8 mouse cellular contexts compared by ENCODE assay signal in genomic region chr15:37006475-37007164, GRCm38 (mm10). TPM values are rescaled to one million over a fixed set of nuclear protein-coding genes. Genes with fewer than 3 reads are reported as not detected.
A peak's percentile ranks its signal among the peaks of the same experiment; 100 is the strongest.
DNase-seq lines count a peak whose midpoint lies in the region; ATAC-seq and TF ChIP-seq lines count a peak whose summit lies in the region.

No protein-coding gene starts in this region.

- H3K36me3 ChIP-seq in kidney, embryonic 14.5 days (ENCODE audit: control insufficient read depth, insufficient read depth, low read length) = peaks cover 18% of the 10 kb centered on the region
- H3K36me3 ChIP-seq in intestine, postnatal 0 days (ENCODE audit: control insufficient read depth, insufficient read depth) = peaks cover 14% of the 10 kb centered on the region

- DNase-seq in kidney, adult 18-20 months = no peak
- DNase-seq in forelimb bud, embryonic 11.5 days (ENCODE audit: low read depth, low spot score) = peak; percentile 25
- peak; percentile 63 for DNase-seq in lung, postnatal 25 days (ENCODE audit: low spot score)
- peak; percentile 33 for DNase-seq in retina, postnatal 1 day
- DNase-seq in right cerebral cortex, postnatal 36 days (ENCODE audit: low spot score in 2 of 2) = no peak

- no peak for TF ChIP-seq CTCF in bone marrow macrophage, adult 2 months (IDR thresholded peaks at IDR 0.05; ENCODE audit: low read depth, low read length)
- TF ChIP-seq CTCF in intestine, postnatal 0 days (IDR thresholded peaks at IDR 0.05; ENCODE audit: low read depth) = no peak

- no peaks in the 10 kb centered on the region for H3K27me3 ChIP-seq in kidney, embryonic 14.5 days (ENCODE audit: control insufficient read depth, insufficient read depth, low read length)
- H3K27me3 ChIP-seq in intestine, postnatal 0 days (replicated peaks; ENCODE audit: control insufficient read depth, insufficient read depth, low read length) = no peaks in the 10 kb centered on the region

- peak overlapping the region; percentile 54 for H3K4me2 ChIP-seq in kidney, embryonic 14.5 days (replicated peaks; ENCODE audit: low read depth, low read length)
- H3K4me2 ChIP-seq in intestine, postnatal 0 days (replicated peaks; ENCODE audit: low read depth) = peak overlapping the region; percentile 80

- WGBS in kidney, embryonic 14.5 days = under 1% methylated on average over 41 of the region's 48 CpGs
- WGBS in intestine, postnatal 0 days = under 1% methylated on average over 47 of the region's 48 CpGs

- H3K9ac ChIP-seq in kidney, embryonic 14.5 days (ENCODE audit: low read depth, low read length) = peak overlapping the region; percentile 96
- H3K9ac ChIP-seq in intestine, postnatal 0 days (ENCODE audit: low read depth, low read length) = peak overlapping the region; percentile 96

- peak; percentile 44; the same call in 1 of the 2 replicates for ATAC-seq in kidney, embryonic 14.5 days (ENCODE audit: low FRiP score, low TSS enrichment)
- ATAC-seq in intestine, postnatal 0 days = peak; percentile 60

- H3K27ac ChIP-seq in kidney, embryonic 14.5 days (ENCODE audit: low read depth, low read length) = peak overlapping the region; percentile 95
- peak overlapping the region; percentile 97 for H3K27ac ChIP-seq in bone marrow macrophage, adult 2 months (ENCODE audit: insufficient read depth, low read depth, low read length)
- H3K27ac ChIP-seq in intestine, postnatal 0 days (ENCODE audit: low read depth, low read length) = peak overlapping the region; percentile 99

- H3K4me3 ChIP-seq in kidney, embryonic 14.5 days (ENCODE audit: low read length) = peak overlapping the region; percentile 86
- H3K4me3 ChIP-seq in bone marrow macrophage, adult 2 months (ENCODE audit: insufficient read depth, low read length) = peak overlapping the region; percentile 93
- H3K4me3 ChIP-seq in intestine, postnatal 0 days (ENCODE audit: low read depth, low read length) = peak overlapping the region; percentile 95

- H3K9me3 ChIP-seq in kidney, embryonic 14.5 days (ENCODE audit: control insufficient read depth, low read length) = no peaks in the 10 kb centered on the region
- H3K9me3 ChIP-seq in intestine, postnatal 0 days (ENCODE audit: control insufficient read depth) = no peaks in the 10 kb centered on the region

- peaks cover 13% of the 10 kb centered on the region for H3K4me1 ChIP-seq in kidney, embryonic 14.5 days (ENCODE audit: control insufficient read depth, insufficient read depth, low read length)
- H3K4me1 ChIP-seq in bone marrow macrophage, adult 2 months (ENCODE audit: control insufficient read depth, insufficient read depth, low read length) = peaks cover 18% of the 10 kb centered on the region
- no peaks in the 10 kb centered on the region for H3K4me1 ChIP-seq in intestine, postnatal 0 days (replicated peaks; ENCODE audit: control insufficient read depth, insufficient read depth, low read length)

- no peak for TF ChIP-seq POLR2A in bone marrow macrophage, adult 2 months (IDR thresholded peaks at IDR 0.05; ENCODE audit: borderline replicate concordance, low read depth, low read length)

RNA-seq across cellular contexts. Expression of gene Zfp706, which starts 1.0 kb away (rescaled TPM):
- polyA plus RNA-seq in kidney, embryonic 14.5 days (2014; fragmentation: Nextera tagmentation; extraction: Ambion mirVana) = 344 and 424 TPM in 2 replicates
- polyA plus RNA-seq in bone marrow macrophage, adult 2 months (2012; ENCODE audit: insufficient read depth, insufficient read length, missing spikeins) = 176 and 194 TPM in 2 replicates
- 609 and 618 TPM in 2 replicates for polyA plus RNA-seq in intestine, postnatal 0 days (2015; fragmentation: Nextera tagmentation; extraction: Ambion mirVana)

Comparison
In these comparisons a context has a peak if more than half of its experiments do, and no peak if none do; other contexts are left out.
1. DNase-seq: peak in forelimb bud, embryonic 11.5 days (single experiment), lung, postnatal 25 days (single experiment) and retina, postnatal 1 day (single experiment); none in kidney, adult 18-20 months (single experiment) and right cerebral cortex, postnatal 36 days (0 of 2).
2. Peak in every context shown above with its lines, with median percentiles within 50 percentile points of each other: H3K27ac ChIP-seq and H3K4me3 ChIP-seq.